Mouse (Mus musculus) neural tube, embryonic 15.5 days (tissue): ENCODE results near the gene Arel1. TPM values are rescaled to one million over a fixed set of nuclear protein-coding genes. Genes with fewer than 3 reads are reported as not detected.

Experiments
- ATAC-seq: fragments of 200-750 bp; cut with Nextera tagmentation; 2 replicates; pipeline ENCODE4 v1.8.0; 2017; ENCODE audit warnings: mild to moderate bottlenecking, moderate TSS enrichment, moderate library complexity; ENCODE audit not compliant: low FRiP score
- H3K27ac ChIP-seq: fragments of 300-500 bp; sonication (generic); replicated peaks from 2 replicates; pipeline ENCODE4 v1.5.1; 2015; ENCODE audit warnings: mild to moderate bottlenecking, inconsistent platforms
- H3K27me3 ChIP-seq: fragments of 300-500 bp; sonication (generic); replicated peaks from 2 replicates; pipeline ENCODE4 v1.6.1; 2015; ENCODE audit warnings: inconsistent platforms
- H3K36me3 ChIP-seq: fragments of 300-500 bp; sonication (generic); 2 replicates; pipeline ENCODE4 v1.6.1; 2015; ENCODE audit warnings: inconsistent platforms
- H3K4me1 ChIP-seq: fragments of 300-500 bp; sonication (generic); 2 replicates; pipeline ENCODE4 v1.6.1; 2015; ENCODE audit warnings: inconsistent platforms
- H3K4me2 ChIP-seq: fragments of 300-500 bp; sonication (generic); 2 replicates; pipeline ENCODE4 v1.6.1; 2015; ENCODE audit warnings: inconsistent platforms, mild to moderate bottlenecking, moderate library complexity
- H3K4me3 ChIP-seq: fragments of 300-500 bp; sonication (generic); replicated peaks from 2 replicates; pipeline ENCODE4 v1.5.1; 2015; ENCODE audit warnings: mild to moderate bottlenecking, inconsistent platforms
- H3K9ac ChIP-seq: fragments of 300-500 bp; sonication (generic); replicated peaks from 2 replicates; pipeline ENCODE4 v1.6.1; 2015; ENCODE audit warnings: mild to moderate bottlenecking, inconsistent platforms
- H3K9me3 ChIP-seq: fragments of 300-500 bp; sonication (generic); replicated peaks from 2 replicates; pipeline ENCODE4 v1.6.1; 2016; ENCODE audit warnings: inconsistent platforms
- WGBS: fragments of 180-500 bp; shearing (Covaris S2); methylation state at CpG from one replicate; pipeline ENCODE4 v1.1.7; 2015; ENCODE audit warnings: mixed read lengths; 5-methylcytosine and 5-hydroxymethylcytosine counted together
- polyA plus RNA-seq: library from polyadenylated mRNA; unstranded; fragments of >200 nt; fragmentation: Nextera tagmentation; extraction: Ambion mirVana; gene quantifications from 2 replicates; pipeline ENCODE4 v1.2.1, GENCODE M21; 2015

Gene Arel1
- polyA plus RNA-seq, 1 experiment from 2014 or later = 29.6 TPM

GRCm38 (mm10) chr12:84979264-84979862 lies 8.7 kb upstream of the Arel1 start:
- no peak overlapping the region for H3K27ac ChIP-seq
- H3K36me3 ChIP-seq = peaks cover 85% of the 10 kb centered on the region
- H3K4me1 ChIP-seq = no peaks in the 10 kb centered on the region
- no peak overlapping the region for H3K4me2 ChIP-seq
- H3K9me3 ChIP-seq = no peaks in the 10 kb centered on the region
- no peak overlapping the region for H3K4me3 ChIP-seq
- ATAC-seq = no peak
- 89% methylated on average over 2 of the region's 2 CpGs for WGBS
- H3K9ac ChIP-seq = no peak overlapping the region
- no peaks in the 10 kb centered on the region for H3K27me3 ChIP-seq

GRCm38 (mm10) chr12:84969656-84970427 lies 858 bp downstream of the Arel1 start:
- no peak for ATAC-seq
- Histone ChIP-seq H3K4me2 (peak overlapping the region; percentile 96), H3K27me3 (no peaks in the 10 kb centered on the region), H3K36me3 (peaks cover 15% of the 10 kb centered on the region), H3K4me3 (peak overlapping the region; percentile 80), H3K4me1 (peaks cover 33% of the 10 kb centered on the region), H3K9ac (peak overlapping the region; percentile 90), H3K27ac (no peak overlapping the region), H3K9me3 (no peaks in the 10 kb centered on the region)
- WGBS = 29% methylated on average over 15 of the region's 15 CpGs

GRCm38 (mm10) chr12:84968831-84969655 lies 1.7 kb downstream of the Arel1 start:
- H3K27me3 ChIP-seq = no peaks in the 10 kb centered on the region
- H3K9ac ChIP-seq = peak overlapping the region; percentile 90
- H3K27ac ChIP-seq = no peak overlapping the region
- no peaks in the 10 kb centered on the region for H3K9me3 ChIP-seq
- H3K36me3 ChIP-seq = peaks cover 11% of the 10 kb centered on the region
- ATAC-seq = no peak
- WGBS = 88% methylated on average over 16 of the region's 16 CpGs
- H3K4me1 ChIP-seq = peaks cover 33% of the 10 kb centered on the region
- H3K4me3 ChIP-seq = peak overlapping the region; percentile 80
- H3K4me2 ChIP-seq = peak overlapping the region; percentile 96

GRCm38 (mm10) chr12:84962606-84963005 lies 8.1 kb downstream of the Arel1 start:
- WGBS = 90% methylated on average over 7 of the region's 7 CpGs
- no peaks in the 10 kb centered on the region for H3K27me3 ChIP-seq
- H3K9me3 ChIP-seq = no peaks in the 10 kb centered on the region
- no peak overlapping the region for H3K4me2 ChIP-seq
- no peak for ATAC-seq
- H3K9ac ChIP-seq = no peak overlapping the region
- no peak overlapping the region for H3K4me3 ChIP-seq
- peaks cover 19% of the 10 kb centered on the region; the same call in 1 of the 2 replicates for H3K36me3 ChIP-seq
- no peak overlapping the region for H3K27ac ChIP-seq
- peaks cover 4% of the 10 kb centered on the region for H3K4me1 ChIP-seq

- H3K4me2 ChIP-seq = no peak overlapping the region
- H3K9me3 ChIP-seq = no peaks in the 10 kb centered on the region
- 86% methylated on average over 1 of the region's 1 CpGs for WGBS
- ATAC-seq = no peak
- no peaks in the 10 kb centered on the region for H3K27me3 ChIP-seq
- no peak overlapping the region for H3K4me3 ChIP-seq
- H3K9ac ChIP-seq = no peak overlapping the region
- H3K36me3 ChIP-seq = peaks cover 18% of the 10 kb centered on the region; the same call in 1 of the 2 replicates
- no peaks in the 10 kb centered on the region for H3K4me1 ChIP-seq
- no peak overlapping the region for H3K27ac ChIP-seq
Observed at GRCm38 (mm10) chr12:84958794-84959356, 11.8 kb downstream of the Arel1 start.

- no peak overlapping the region for H3K4me2 ChIP-seq
- H3K4me3 ChIP-seq = no peak overlapping the region
- ATAC-seq = no peak
- H3K36me3 ChIP-seq = peaks cover 14% of the 10 kb centered on the region; the same call in 1 of the 2 replicates
- H3K9me3 ChIP-seq = no peaks in the 10 kb centered on the region
- 94% methylated on average over 3 of the region's 3 CpGs for WGBS
- no peaks in the 10 kb centered on the region for H3K4me1 ChIP-seq
- no peak overlapping the region for H3K27ac ChIP-seq
- H3K9ac ChIP-seq = no peak overlapping the region
- H3K27me3 ChIP-seq = no peaks in the 10 kb centered on the region
Observed at GRCm38 (mm10) chr12:84956317-84956716, 14.4 kb downstream of the Arel1 start.

GRCm38 (mm10) chr12:84952351-84952750 lies 18.3 kb downstream of the Arel1 start:
- Histone ChIP-seq H3K4me3 (no peak overlapping the region), H3K27me3 (no peaks in the 10 kb centered on the region), H3K4me2 (no peak overlapping the region), H3K9ac (no peak overlapping the region), H3K36me3 (peaks cover 30% of the 10 kb centered on the region), H3K4me1 (no peaks in the 10 kb centered on the region), H3K27ac (no peak overlapping the region), H3K9me3 (no peaks in the 10 kb centered on the region)
- WGBS = 85% methylated on average over 1 of the region's 1 CpGs
- no peak for ATAC-seq

- no peaks in the 10 kb centered on the region for H3K4me1 ChIP-seq
- no peak for ATAC-seq
- H3K27ac ChIP-seq = no peak overlapping the region
- peaks cover 37% of the 10 kb centered on the region for H3K36me3 ChIP-seq
- WGBS = 54% methylated on average over 8 of the region's 8 CpGs
- H3K4me3 ChIP-seq = no peak overlapping the region
- H3K27me3 ChIP-seq = no peaks in the 10 kb centered on the region
- no peaks in the 10 kb centered on the region for H3K9me3 ChIP-seq
- H3K4me2 ChIP-seq = no peak overlapping the region
- H3K9ac ChIP-seq = no peak overlapping the region
Observed at GRCm38 (mm10) chr12:84951531-84951930, 19.2 kb downstream of the Arel1 start.

- Histone ChIP-seq H3K4me3 (no peak overlapping the region), H3K4me2 (no peak overlapping the region), H3K36me3 (peaks cover 41% of the 10 kb centered on the region), H3K27me3 (no peaks in the 10 kb centered on the region), H3K4me1 (no peaks in the 10 kb centered on the region), H3K9ac (no peak overlapping the region), H3K27ac (no peak overlapping the region), H3K9me3 (no peaks in the 10 kb centered on the region)
- 92% methylated on average over 6 of the region's 6 CpGs for WGBS
- no peak for ATAC-seq
Observed at GRCm38 (mm10) chr12:84950763-84951162, 19.9 kb downstream of the Arel1 start.

GRCm38 (mm10) chr12:84948584-84949285 lies 22.0 kb downstream of the Arel1 start:
- 97% methylated on average over 6 of the region's 6 CpGs for WGBS
- no peak for ATAC-seq
- Histone ChIP-seq H3K4me2 (no peak overlapping the region), H3K27me3 (no peaks in the 10 kb centered on the region), H3K4me1 (no peaks in the 10 kb centered on the region), H3K36me3 (peaks cover 47% of the 10 kb centered on the region), H3K9ac (no peak overlapping the region), H3K9me3 (no peaks in the 10 kb centered on the region), H3K4me3 (no peak overlapping the region), H3K27ac (no peak overlapping the region)
